Mouse (Mus musculus) liver, embryonic 13.5 days (tissue): Measurements from ENCODE around the gene Rfx3. TPM values are rescaled to one million over a fixed set of nuclear protein-coding genes. Genes with fewer than 3 reads are reported as not detected.

Experiments
- ATAC-seq: fragments of 200-750 bp; cut with Nextera tagmentation; 2 replicates; pipeline ENCODE4 v1.8.0; 2017; ENCODE audit warnings: low read depth, mild to moderate bottlenecking, moderate number of reproducible peaks, moderate library complexity
- DNase-seq: peaks from one replicate; pipeline ENCODE4 v3.0.0; 2022
- H3K27ac ChIP-seq: fragments of 300-500 bp; sonication (generic); 2 replicates; pipeline ENCODE4 v1.5.1; 2015; ENCODE audit warnings: moderate library complexity, mild to moderate bottlenecking, inconsistent platforms
- H3K27me3 ChIP-seq: fragments of 300-500 bp; sonication (generic); 2 replicates; pipeline ENCODE4 v1.6.1; 2015; ENCODE audit warnings: mild to moderate bottlenecking, inconsistent platforms
- H3K36me3 ChIP-seq: fragments of 300-500 bp; sonication (generic); 2 replicates; pipeline ENCODE4 v1.6.1; 2015; ENCODE audit warnings: mild to moderate bottlenecking, inconsistent platforms
- H3K4me1 ChIP-seq: fragments of 300-500 bp; sonication (generic); replicated peaks from 2 replicates; pipeline ENCODE4 v1.6.1; 2015; ENCODE audit warnings: inconsistent platforms
- H3K4me2 ChIP-seq: fragments of 300-500 bp; sonication (generic); 2 replicates; pipeline ENCODE4 v1.6.1; 2015; ENCODE audit warnings: inconsistent platforms, mild to moderate bottlenecking, moderate library complexity
- H3K4me3 ChIP-seq: fragments of 300-500 bp; sonication (generic); replicated peaks from 2 replicates; pipeline ENCODE4 v1.5.1; 2015; ENCODE audit warnings: mild to moderate bottlenecking, inconsistent platforms
- H3K9ac ChIP-seq: fragments of 300-500 bp; sonication (generic); 2 replicates; pipeline ENCODE4 v1.6.1; 2015; ENCODE audit warnings: mild to moderate bottlenecking, inconsistent platforms
- H3K9me3 ChIP-seq: fragments of 300-500 bp; sonication (generic); replicated peaks from 2 replicates; pipeline ENCODE4 v1.6.1; 2016; ENCODE audit warnings: inconsistent platforms
- WGBS: fragments of 180-500 bp; shearing (Covaris S2); methylation state at CpG from one replicate; pipeline ENCODE4 v1.1.7; 2015; ENCODE audit not compliant: insufficient replicate concordance; 5-methylcytosine and 5-hydroxymethylcytosine counted together
- polyA plus RNA-seq: library from polyadenylated mRNA; unstranded; fragments of >200 nt; fragmentation: Nextera tagmentation; extraction: Ambion mirVana; gene quantifications from 2 replicates; pipeline ENCODE4 v1.2.1, GENCODE M21; 2015

The Rfx3 gene
- 1.5 and 1.8 TPM in 2 replicates for polyA plus RNA-seq

DNA sequence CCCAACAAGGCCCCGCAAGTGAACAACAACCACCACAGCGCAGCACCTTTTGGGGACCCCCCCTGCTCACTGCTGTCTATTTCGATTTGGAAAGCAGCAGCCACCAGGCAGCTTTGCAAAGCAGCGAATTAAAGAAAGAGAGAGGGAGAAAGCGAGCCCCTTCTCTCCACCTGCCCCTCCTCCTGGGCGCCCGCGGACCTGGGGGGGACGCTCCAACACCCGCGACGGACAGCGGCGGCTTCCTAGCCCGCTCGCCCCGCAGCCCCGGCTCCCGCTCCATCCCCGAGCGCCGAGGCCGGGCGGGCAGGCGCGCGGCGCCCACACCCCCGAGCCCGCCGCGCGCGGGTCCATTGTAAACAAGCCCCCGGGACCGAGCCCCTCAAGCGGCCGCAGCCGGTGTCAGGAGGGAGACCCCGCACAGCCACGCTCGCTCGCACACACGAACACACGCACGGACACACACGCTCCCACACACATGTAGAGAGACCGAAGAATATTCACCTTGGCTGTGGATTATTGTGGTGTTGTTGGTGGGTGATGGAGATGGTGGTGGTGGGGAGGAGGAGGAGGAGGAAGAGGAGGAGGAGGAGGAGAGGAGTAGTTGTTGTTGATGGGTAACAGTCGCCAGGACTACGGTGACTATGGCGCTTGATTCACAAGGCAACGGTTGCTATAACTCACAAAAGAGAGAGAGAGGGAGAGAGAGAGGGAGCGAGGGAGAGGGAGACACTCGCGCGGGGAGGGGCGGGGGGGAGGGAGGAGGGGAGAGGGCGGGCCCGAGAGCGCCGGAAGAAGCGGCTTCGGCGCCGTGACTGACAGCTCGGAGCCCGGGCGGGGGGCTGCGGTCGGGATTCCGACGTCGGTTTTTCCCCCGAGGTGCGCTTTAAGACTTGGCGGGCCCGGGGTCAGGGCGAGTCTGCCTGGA, at the start of gene Rfx3:
Gene Rfx3, minus strand, starts transcription at position 696 of the 925 bp plus-strand sequence.
- under 1% methylated on average over 77 of the region's 78 CpGs for WGBS
- Histone ChIP-seq H3K9ac (peak within 1 kb of the TSS; percentile 94), H3K9me3 (no peaks in the 10 kb centered on the region), H3K27me3 (no peaks in the 10 kb centered on the region), H3K27ac (peak within 1 kb of the TSS; percentile 98), H3K36me3 (no peaks in the 10 kb centered on the region), H3K4me2 (peak within 1 kb of the TSS; percentile 85), H3K4me1 (peaks cover 12% of the 10 kb centered on the region), H3K4me3 (peak within 1 kb of the TSS; percentile 95)
- DNase-seq: peak; percentile 19
- ATAC-seq: peak; percentile 87

DNA sequence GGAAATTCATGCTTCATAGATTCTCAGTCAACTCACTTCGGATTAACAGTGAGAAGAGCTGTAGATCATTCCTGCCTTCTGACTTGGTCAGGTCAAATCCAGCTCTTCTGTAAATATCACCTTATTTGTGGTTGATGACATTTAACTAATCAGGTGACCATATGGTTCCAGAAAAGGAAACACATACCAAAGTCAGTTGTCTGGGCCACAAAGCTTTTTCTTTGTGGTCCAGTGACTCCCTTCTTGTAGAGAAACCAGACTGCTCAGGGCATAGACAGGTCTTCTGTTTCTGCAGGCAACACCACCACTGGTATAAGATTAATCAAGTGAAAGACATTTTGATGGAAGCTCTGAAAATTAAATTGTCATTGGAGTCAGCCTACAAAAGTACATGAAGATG, 41.1 kb upstream of the Rfx3 start:
- H3K4me3 ChIP-seq: no peak overlapping the region
- H3K9ac ChIP-seq: no peak overlapping the region
- no peaks in the 10 kb centered on the region for H3K27me3 ChIP-seq
- no peak overlapping the region for H3K27ac ChIP-seq
- no peak for DNase-seq
- H3K4me1 ChIP-seq: no peaks in the 10 kb centered on the region
- H3K9me3 ChIP-seq: no peaks in the 10 kb centered on the region
- H3K36me3 ChIP-seq: no peaks in the 10 kb centered on the region
- 44% methylated on average over 1 of the region's 1 CpGs for WGBS
- no peak for ATAC-seq
- H3K4me2 ChIP-seq: no peak overlapping the region

DNA sequence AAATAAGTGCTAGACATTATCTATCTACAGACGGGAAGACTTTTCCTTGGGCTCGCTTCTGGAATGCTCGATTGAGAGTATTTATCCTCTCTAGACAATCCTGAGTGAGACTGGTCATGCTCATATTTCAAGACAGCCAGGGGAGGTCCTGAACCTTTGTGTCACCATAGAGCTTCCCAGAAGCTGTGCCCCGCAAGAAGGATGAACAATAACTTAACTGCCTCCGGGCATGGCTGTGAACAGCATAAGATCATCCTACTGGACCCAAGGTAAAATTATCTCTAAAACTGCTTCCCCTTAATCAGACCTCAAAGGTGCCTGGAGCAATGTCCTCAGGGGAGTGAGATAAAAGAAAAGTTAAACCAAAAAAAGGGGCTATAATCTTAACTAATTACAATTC, 40.6 kb upstream of the Rfx3 start:
- Histone ChIP-seq H3K4me1 (no peaks in the 10 kb centered on the region), H3K9me3 (no peaks in the 10 kb centered on the region), H3K36me3 (no peaks in the 10 kb centered on the region), H3K4me2 (no peak overlapping the region), H3K9ac (no peak overlapping the region), H3K27ac (no peak overlapping the region), H3K4me3 (no peak overlapping the region), H3K27me3 (no peaks in the 10 kb centered on the region)
- 70% methylated on average over 5 of the region's 5 CpGs for WGBS
- no peak for DNase-seq
- no peak for ATAC-seq

DNA sequence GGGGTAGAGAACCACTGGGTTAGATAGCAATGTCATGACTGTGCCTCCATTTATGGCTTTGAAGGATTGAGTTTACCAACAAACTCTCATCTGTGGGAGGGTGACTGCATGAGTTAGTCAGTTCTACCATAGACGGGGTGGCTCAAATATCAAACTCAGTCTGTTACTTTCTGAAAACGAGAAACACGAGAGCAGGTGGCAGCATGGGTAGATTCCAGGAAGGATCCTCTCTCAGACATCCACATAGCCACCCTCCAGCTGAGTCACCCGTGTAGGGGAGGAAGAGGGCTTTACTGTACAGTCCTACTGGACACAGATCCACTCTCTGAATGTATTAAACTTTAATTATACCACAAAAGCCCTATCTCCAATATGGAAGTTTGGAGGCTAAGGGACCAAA, 38.3 kb upstream of the Rfx3 start:
- ATAC-seq (no peak), DNase-seq (no peak)
- H3K4me1 ChIP-seq: no peaks in the 10 kb centered on the region
- H3K27ac ChIP-seq: no peak overlapping the region
- H3K4me3 ChIP-seq: no peak overlapping the region
- H3K9ac ChIP-seq: no peak overlapping the region
- no peaks in the 10 kb centered on the region for H3K36me3 ChIP-seq
- H3K9me3 ChIP-seq: no peaks in the 10 kb centered on the region
- H3K27me3 ChIP-seq: no peaks in the 10 kb centered on the region
- 55% methylated on average over 4 of the region's 4 CpGs for WGBS
- H3K4me2 ChIP-seq: no peak overlapping the region

DNA sequence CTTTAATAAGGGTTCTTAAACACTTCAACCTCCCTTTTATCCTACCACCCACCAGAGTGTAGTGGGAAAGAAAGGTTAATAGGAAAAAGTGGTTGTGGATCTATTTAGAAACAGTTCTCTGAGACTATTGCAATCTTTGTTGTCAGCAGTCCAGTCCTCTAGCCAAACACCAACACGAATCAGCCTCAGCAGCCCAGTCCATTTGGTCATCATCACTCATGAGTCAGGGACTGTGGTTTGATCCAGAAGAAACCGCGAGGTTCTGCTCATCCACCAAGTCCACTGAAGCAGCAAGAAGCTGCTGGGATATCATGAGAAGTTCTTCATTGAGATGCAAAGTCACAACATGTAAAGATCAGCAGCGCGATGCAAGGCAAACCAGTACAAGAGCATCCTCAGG, 35.8 kb upstream of the Rfx3 start:
- 76% methylated on average over 5 of the region's 5 CpGs for WGBS

DNA sequence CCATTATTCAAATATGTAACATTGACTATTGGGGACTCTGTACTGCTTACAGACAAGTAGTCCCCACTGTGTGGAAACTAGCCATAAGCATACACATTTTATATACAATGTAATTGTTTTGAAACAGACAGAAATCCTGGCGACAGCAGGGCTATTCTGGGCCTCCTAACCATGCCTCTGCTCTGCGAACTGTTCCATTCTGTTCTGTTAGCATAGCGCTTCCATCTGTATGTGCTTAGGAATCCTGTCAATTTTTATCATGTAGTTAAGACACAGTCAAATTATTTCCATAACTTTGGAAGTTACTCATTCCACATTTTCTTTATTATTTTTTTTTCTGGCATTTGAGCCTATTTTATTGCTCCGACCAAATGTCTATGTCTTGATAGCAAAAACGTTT, 34.0 kb upstream of the Rfx3 start:
- Histone ChIP-seq H3K9me3 (no peaks in the 10 kb centered on the region), H3K27me3 (no peaks in the 10 kb centered on the region), H3K4me2 (no peak overlapping the region), H3K36me3 (no peaks in the 10 kb centered on the region), H3K9ac (no peak overlapping the region), H3K27ac (no peak overlapping the region), H3K4me1 (no peaks in the 10 kb centered on the region), H3K4me3 (no peak overlapping the region)
- 54% methylated on average over 5 of the region's 5 CpGs for WGBS
- ATAC-seq: no peak
- DNase-seq: no peak

More for the DNA sequence above, 35.8 kb upstream of the Rfx3 start:
- H3K9me3 ChIP-seq: no peaks in the 10 kb centered on the region
- no peak overlapping the region for H3K9ac ChIP-seq
- H3K27me3 ChIP-seq: no peaks in the 10 kb centered on the region
- H3K4me1 ChIP-seq: no peaks in the 10 kb centered on the region
- no peaks in the 10 kb centered on the region for H3K36me3 ChIP-seq
- no peak for DNase-seq
- H3K4me3 ChIP-seq: no peak overlapping the region
- no peak overlapping the region for H3K4me2 ChIP-seq
- no peak for ATAC-seq
- H3K27ac ChIP-seq: no peak overlapping the region

DNA sequence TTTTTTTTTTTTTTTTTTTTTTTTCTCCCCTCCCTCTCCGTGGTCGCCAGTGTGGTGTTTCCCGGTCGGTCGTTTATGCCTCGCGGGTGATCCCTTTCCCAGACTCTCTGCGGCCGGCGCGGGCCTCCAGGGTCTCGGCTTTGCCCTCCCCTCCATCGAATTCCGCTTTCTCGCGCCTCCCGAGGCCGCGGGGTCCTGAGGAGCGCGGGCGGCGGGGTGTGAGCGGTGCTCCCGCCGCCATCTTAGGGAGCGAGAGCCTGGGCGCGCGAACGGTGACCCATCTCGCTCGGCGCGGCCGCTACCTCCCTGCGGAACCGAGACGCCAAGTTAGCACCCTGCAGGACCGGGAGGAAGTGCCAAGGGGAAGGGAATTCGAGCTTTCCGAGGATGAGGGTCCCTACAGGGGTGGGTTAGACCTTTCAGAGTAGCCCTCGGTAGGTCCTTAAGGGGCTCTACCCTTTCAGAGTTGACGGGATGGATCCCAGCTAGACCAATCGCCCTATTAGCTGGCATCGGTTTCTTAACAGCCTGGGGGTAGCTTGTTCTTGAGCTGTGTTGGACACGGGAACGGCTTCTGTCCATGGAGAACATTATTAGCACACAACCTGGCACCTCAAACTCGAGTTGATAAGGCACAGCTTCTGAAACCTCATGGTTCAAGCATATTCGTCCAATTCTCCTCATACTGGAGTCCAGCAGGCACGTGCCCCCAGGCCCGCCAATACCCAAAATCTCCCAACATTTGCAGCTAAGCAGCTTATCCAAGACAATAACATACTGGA, 943 bp upstream of the Rfx3 start:
- WGBS: under 1% methylated on average over 52 of the region's 52 CpGs
- peak; percentile 70 for ATAC-seq

DNA sequence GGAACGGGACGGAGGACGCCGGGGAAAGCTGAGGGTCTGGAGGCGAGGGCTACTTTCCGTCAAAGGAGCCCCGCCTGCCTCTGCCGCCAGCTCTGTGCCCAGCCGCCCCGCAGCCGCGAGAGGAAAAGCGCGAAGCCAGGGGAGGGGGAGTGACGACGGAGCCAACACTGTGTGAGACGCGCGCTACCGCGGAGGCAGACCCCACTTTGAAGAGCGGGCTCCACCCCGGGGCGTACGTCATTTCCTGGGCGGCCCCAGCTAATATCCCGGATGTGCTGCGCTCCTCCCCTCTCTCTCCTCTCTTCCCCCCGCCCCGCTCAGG, 391 bp upstream of the Rfx3 start:
- peak; percentile 92 for DNase-seq
- Histone ChIP-seq H3K4me1 (peaks cover 12% of the 10 kb centered on the region), H3K4me3 (peak overlapping the region; percentile 95), H3K4me2 (peak overlapping the region; percentile 85), H3K9me3 (no peaks in the 10 kb centered on the region), H3K9ac (peak overlapping the region; percentile 94), H3K36me3 (no peaks in the 10 kb centered on the region), H3K27me3 (no peaks in the 10 kb centered on the region), H3K27ac (peak overlapping the region; percentile 98)
- peak; percentile 96 for ATAC-seq
- under 1% methylated on average over 30 of the region's 30 CpGs for WGBS

More for the DNA sequence above, 943 bp upstream of the Rfx3 start:
- Histone ChIP-seq H3K36me3 (no peaks in the 10 kb centered on the region), H3K9ac (peak overlapping the region; percentile 94), H3K9me3 (no peaks in the 10 kb centered on the region), H3K27me3 (no peaks in the 10 kb centered on the region), H3K4me2 (peak overlapping the region; percentile 85), H3K4me3 (peak overlapping the region; percentile 95), H3K4me1 (peaks cover 12% of the 10 kb centered on the region), H3K27ac (peak overlapping the region; percentile 98)
- DNase-seq: peak; percentile 65

DNA sequence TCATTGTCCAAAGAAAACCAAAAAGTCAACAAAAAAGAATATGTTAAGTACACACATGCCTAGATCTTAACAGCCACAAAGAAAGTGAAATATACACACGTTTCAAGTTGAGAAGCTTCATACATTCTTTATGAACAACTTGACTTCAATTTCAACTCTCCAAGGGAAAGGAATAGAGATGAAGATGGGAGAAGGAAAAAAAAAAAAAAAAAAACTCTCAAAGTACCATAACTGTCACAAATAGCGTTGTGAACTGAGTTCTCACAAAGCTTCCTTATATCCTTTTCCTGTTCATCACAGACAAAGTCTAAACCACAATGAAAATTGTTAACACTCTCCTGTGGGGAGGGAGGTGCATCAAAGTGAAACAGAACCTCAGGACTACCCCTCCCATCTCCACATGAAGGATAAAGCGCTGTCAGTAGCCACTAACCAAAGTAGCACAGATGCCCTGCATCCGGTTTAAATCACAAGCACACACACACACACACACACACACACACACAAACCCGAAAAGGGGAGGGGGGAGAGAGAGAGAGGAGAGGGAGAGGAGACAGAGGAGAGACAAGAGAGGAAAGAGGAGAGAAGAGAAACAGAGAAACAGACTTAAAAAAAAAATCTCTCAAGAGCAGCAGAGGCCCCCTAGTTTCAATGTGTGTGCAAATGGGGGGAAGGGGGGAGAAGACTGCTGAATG, 1.2 kb downstream of the Rfx3 start:
- DNase-seq (peak; percentile 5), ATAC-seq (no peak)
- peak overlapping the region; percentile 94 for H3K9ac ChIP-seq
- H3K4me2 ChIP-seq: peak overlapping the region; percentile 85
- H3K27ac ChIP-seq: peak overlapping the region; percentile 98
- H3K9me3 ChIP-seq: no peaks in the 10 kb centered on the region
- peaks cover 12% of the 10 kb centered on the region for H3K4me1 ChIP-seq
- 0% methylated on average over 5 of the region's 5 CpGs for WGBS
- no peaks in the 10 kb centered on the region for H3K36me3 ChIP-seq
- no peaks in the 10 kb centered on the region for H3K27me3 ChIP-seq
- H3K4me3 ChIP-seq: peak overlapping the region; percentile 95

DNA sequence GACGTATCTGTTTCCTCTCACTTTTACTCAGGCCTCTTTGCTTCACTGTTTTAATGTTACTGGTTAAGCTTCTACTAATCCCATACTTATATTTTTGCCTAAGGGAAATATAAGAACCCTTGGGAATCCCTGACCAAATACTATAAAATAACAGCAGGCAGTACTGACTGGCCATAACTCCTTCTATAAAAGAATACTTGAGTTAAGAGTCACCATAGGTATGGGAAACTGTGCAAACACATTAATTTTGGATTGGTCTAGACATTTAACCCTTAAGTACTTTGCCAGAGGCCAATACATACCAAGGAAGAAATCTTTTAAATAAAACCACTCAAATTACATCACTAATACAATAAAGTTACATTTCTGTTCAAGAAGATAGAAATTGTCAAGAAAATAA, 6.8 kb downstream of the Rfx3 start:
- Histone ChIP-seq H3K4me1 (no peaks in the 10 kb centered on the region; the same call in 1 of the 2 replicates), H3K27me3 (no peaks in the 10 kb centered on the region), H3K9me3 (no peaks in the 10 kb centered on the region), H3K4me3 (no peak overlapping the region), H3K4me2 (no peak overlapping the region), H3K36me3 (no peaks in the 10 kb centered on the region), H3K27ac (no peak overlapping the region), H3K9ac (no peak overlapping the region)
- DNase-seq (no peak), ATAC-seq (no peak)
- 57% methylated on average over 1 of the region's 1 CpGs for WGBS

DNA sequence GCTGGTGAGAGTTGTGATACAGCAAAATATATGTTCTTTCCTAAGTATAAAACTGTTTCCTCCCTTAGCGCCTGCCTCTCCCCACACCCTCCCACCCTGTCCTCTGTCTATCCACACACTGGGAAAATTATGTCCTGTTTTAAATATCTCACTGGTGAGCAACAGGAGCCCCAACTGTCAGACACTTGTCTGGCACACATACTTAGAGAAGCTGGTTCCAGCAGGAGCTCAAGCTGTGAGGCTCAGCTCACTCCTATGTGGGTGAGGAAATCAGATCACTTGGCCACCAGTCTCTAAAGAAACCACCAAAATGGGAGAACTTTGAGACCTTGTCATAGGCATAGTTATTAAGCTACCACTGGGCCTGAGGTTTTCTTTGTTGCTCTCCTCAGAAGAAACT, 7.5 kb downstream of the Rfx3 start:
- no peak overlapping the region for H3K9ac ChIP-seq
- H3K9me3 ChIP-seq: no peaks in the 10 kb centered on the region
- H3K4me3 ChIP-seq: no peak overlapping the region
- no peaks in the 10 kb centered on the region; the same call in 1 of the 2 replicates for H3K4me1 ChIP-seq
- DNase-seq (no peak), ATAC-seq (no peak)
- H3K27me3 ChIP-seq: no peaks in the 10 kb centered on the region
- no peaks in the 10 kb centered on the region for H3K36me3 ChIP-seq
- H3K27ac ChIP-seq: no peak overlapping the region
- 79% methylated on average over 1 of the region's 1 CpGs for WGBS
- no peak overlapping the region for H3K4me2 ChIP-seq
